Comparison of ENCODE assay signal across 8 mouse cellular contexts in genomic region chr9:105697764-105698396, GRCm38 (mm10). TPM values are rescaled to one million over a fixed set of nuclear protein-coding genes. Genes with fewer than 3 reads are reported as not detected.
DNase-seq lines count a peak whose midpoint lies in the region; ATAC-seq lines count a peak whose summit lies in the region.

No protein-coding gene starts in this region.

- H3K4me3 ChIP-seq in lung, embryonic 16.5 days (ENCODE audit: low read length), result no peak overlapping the region

- no peak overlapping the region for H3K4me2 ChIP-seq in lung, embryonic 16.5 days (ENCODE audit: low read depth, low read length)

- H3K9me3 ChIP-seq in lung, embryonic 16.5 days (ENCODE audit: control insufficient read depth, low read length), result no peaks in the 10 kb centered on the region

- H3K27ac ChIP-seq in lung, embryonic 16.5 days (ENCODE audit: low read length), result peak overlapping the region; percentile 13; the same call in 1 of the 2 replicates

- no peaks in the 10 kb centered on the region for H3K36me3 ChIP-seq in lung, embryonic 16.5 days (ENCODE audit: control insufficient read depth, insufficient read depth, low read length)

- H3K4me1 ChIP-seq in lung, embryonic 16.5 days (replicated peaks; ENCODE audit: control insufficient read depth, insufficient read depth, low read length), result peaks cover 21% of the 10 kb centered on the region

- H3K27me3 ChIP-seq in lung, embryonic 16.5 days (ENCODE audit: control insufficient read depth, insufficient read depth, low read depth, low read length), result no peaks in the 10 kb centered on the region

- intact Hi-C loops in heart, postnatal 14 days (cut with DNase I), result loop anchor here (10.0 kb wide), 1 partner anchor 417 kb away; no protein-coding TSS in a partner anchor

- H3K9ac ChIP-seq in lung, embryonic 16.5 days (ENCODE audit: low read length), result no peak overlapping the region

- DNase-seq in MN1 (ENCODE audit: low spot score), result peak; percentile 30
- DNase-seq in adrenal gland, postnatal 14 days, result peak; percentile 24
- peak; percentile 50 to 58 for DNase-seq in heart, postnatal 14 days
- no peak for DNase-seq in cerebellum, adult 18-20 months
- DNase-seq in yolk sac, embryonic 10.5 days (ENCODE audit: low spot score), result no peak

- 36% methylated on average over 9 of the region's 9 CpGs for WGBS in lung, embryonic 16.5 days

- peak; percentile 78 for ATAC-seq in lung, embryonic 16.5 days (ENCODE audit: low read depth)
- no peak for ATAC-seq in megakaryocyte progenitor cell, adult 5-6 weeks (replicated peaks; ENCODE audit: poor library complexity)
- ATAC-seq in CD4-positive, CD25-positive, alpha-beta regulatory T cell, adult 4 months, result no peak

RNA-seq across cellular contexts. Expression of gene Pik3r4, which starts 55.1 kb away (rescaled TPM):
- total RNA-seq in adrenal gland, postnatal 14 days (2021), result 30.4 and 32.8 TPM in 2 replicates
- 10 to 100 TPM; 21.4 to 22.4 TPM for total RNA-seq in heart, postnatal 14 days (2021)
- 19.8 and 20.0 TPM in 2 replicates for polyA plus RNA-seq in lung, embryonic 16.5 days (2015; fragmentation: Nextera tagmentation; extraction: Ambion mirVana)
- total RNA-seq in megakaryocyte progenitor cell, adult 5-6 weeks (2015), result 19.6 and 26.8 TPM in 2 replicates
- 20.2 and 28.3 TPM in 2 replicates for total RNA-seq in megakaryocyte progenitor cell, adult 5-6 weeks (2017)
- 10 to 100 TPM; 16.2 to 22.8 TPM for polyA plus RNA-seq in CD4-positive, CD25-positive, alpha-beta regulatory T cell, adult 4 months (2017; shearing (Covaris generic))

Comparison
In these comparisons a context has a peak if more than half of its experiments do, and no peak if none do; other contexts are left out.
1. DNase-seq: peak in MN1 (single experiment), adrenal gland, postnatal 14 days (single experiment) and heart, postnatal 14 days (2 of 2); none in cerebellum, adult 18-20 months (0 of 2) and yolk sac, embryonic 10.5 days (single experiment).